Mouse (Mus musculus): ENCODE measurements around the gene Slc10a6.

The Slc10a6 gene

DNA sequence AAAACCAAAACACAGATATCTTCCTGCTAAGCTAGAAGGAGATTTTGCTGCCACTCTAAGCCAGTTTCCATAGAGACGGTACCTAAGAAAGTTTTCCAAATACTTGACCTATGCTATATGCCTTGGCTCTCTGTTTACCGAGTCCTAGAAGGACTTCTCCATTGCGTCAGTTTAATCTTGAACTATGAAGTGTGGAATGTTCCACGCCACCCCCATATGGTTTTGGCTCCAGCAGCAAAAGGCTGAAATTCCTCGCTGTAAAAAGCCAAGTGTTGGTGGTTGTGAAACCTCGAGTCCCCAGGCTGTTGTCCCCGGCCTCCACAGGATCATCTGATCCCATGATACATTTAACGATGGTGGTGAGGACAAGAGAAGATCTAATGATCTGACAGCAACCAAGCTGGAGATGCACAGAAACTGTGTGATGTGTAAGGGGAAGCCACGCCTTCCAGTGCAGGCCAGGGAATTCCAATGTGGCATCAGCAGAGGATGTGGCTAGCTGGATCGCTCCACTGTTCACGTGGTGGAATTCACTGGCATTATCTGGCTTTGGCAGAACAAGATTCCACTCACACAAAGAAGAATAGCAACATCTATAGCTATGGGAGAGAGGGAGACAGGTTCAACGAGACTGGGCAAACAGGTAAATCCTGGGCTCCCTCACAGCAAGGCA is 8.8 kb downstream of the Slc10a6 start:
- DNase-seq (ENCODE audit: low spot score in 2 of 2): no peak

DNA sequence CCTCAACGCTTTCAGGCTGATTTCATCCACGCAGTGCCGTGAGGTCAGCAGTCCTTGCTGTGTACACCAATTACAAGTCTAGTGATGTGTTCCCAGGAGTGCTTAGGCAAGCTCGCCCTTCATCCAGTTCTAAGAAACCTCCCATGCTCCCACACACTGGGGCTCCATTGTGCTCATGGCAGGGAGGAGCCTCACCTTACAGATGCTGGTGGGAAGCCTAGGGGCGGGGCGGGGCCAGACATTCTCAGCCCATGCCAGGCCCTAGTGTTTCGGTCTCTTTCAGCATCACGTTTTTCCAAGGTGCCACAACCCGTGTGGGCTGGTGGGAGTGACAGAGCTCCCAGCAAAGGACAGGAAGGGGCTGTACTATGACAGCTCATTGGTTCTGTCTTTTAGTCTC is 12.0 kb downstream of the Slc10a6 start:
- no peak for DNase-seq (ENCODE audit: low spot score in 2 of 2)

DNA sequence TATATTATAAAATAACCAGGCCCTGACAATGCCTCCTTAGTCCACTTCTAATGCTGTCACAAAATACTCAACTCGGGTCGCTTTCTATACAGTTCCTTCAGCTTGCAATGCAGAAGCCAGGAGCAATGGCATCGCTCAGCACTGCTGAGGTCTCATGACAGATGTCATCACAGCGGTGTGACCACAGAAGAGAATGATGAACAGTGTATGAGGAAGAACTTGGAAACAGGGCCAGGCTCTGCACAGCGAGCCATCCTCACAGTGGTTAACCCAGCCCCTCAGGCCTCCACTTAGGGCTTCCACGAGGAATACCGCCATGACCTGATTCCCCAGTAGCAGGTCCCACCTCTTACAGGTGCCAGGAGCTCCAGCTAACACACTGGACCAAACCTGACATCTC is 14.8 kb downstream of the Slc10a6 start:
- no peak for DNase-seq (ENCODE audit: low spot score in 2 of 2)

DNA sequence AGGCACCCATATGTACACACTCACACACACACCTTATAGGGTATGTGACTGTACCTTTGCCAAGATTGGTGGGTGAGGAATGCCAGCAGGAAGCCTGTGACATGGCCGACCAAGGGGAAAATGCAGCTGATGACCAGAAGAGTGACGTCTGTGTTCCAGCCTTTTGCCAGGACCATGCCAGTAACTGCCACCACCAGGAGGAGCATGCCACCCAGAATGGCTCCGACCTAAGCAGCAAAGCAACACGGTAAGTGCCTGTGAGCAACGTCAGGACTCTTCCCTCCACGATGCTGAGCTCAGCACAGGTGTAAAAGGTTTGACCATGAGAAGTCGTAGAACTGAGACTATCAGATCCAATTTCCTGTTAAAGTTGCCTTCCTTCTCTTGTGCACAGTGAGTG is 16.9 kb downstream of the Slc10a6 start:
- DNase-seq (ENCODE audit: low spot score in 2 of 2): no peak

DNA sequence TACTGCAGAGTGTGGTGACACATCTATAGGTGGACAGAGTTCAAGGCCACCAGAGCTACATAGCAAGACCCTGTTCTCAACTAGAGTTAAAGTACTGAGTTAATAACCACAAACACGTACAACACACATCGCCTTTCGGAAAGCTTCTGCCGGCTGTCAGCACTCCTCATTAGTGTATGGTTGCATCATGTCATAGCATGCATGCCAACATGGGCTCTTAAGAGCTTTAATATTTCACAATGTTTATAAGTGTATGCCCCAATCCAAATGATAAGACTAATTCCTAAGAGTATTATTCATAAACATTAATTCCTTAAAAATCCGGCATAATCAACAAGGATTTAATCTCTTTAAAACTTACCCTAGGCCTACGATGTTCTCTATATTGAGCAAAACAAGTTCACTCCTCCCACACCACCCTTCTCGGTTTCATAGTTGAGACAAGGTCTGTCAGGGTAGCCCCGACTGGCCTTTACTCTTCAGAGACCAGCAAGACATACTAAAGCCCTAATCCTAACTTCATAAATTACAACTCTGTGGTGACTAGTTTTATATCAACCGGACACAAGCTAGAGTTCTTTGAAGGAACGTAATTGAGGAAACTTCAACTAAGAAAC is 18.2 kb downstream of the Slc10a6 start:
- no peak for DNase-seq (ENCODE audit: low spot score in 2 of 2)

DNA sequence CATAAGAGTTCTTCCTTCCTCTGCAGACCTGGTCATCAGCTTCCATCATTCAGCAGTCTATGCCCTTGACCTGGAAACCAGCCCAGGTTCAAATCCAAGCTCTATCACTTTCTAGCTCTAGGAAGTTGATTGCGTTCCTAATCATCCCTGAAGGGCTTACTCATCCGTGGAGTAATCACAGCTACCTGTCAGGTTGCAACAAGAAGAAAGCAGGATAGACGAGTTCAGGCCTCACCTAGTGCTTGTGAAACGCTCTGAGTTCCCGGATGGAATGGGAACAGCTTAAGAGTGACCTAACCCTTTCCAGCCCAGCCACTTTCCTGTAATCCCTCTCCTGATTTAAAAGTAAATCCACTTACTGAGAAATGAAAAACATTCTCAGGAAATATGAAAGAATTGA is 19.1 kb downstream of the Slc10a6 start:
- no peak for DNase-seq (ENCODE audit: low spot score in 2 of 2)

DNA sequence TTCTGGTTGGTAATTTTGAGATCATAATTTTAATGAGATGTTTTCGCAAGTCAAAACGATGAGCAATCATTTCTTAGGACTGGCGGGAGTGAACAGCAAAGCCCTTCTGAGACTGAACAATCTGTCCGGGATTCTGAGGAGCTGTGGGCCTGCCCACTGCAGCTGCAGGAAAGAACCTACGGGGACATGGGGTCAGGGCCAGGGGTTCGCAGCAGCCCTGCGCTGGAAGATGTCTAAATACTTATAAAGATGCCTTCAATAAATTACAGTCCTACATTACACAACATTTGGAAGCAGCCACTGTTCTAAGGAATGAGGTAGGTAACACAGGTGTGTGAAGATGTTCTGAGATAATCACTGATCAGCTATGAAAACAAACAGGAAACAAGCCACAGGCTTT is 23.5 kb downstream of the Slc10a6 start:
- DNase-seq (ENCODE audit: low spot score in 2 of 2): no peak

DNA sequence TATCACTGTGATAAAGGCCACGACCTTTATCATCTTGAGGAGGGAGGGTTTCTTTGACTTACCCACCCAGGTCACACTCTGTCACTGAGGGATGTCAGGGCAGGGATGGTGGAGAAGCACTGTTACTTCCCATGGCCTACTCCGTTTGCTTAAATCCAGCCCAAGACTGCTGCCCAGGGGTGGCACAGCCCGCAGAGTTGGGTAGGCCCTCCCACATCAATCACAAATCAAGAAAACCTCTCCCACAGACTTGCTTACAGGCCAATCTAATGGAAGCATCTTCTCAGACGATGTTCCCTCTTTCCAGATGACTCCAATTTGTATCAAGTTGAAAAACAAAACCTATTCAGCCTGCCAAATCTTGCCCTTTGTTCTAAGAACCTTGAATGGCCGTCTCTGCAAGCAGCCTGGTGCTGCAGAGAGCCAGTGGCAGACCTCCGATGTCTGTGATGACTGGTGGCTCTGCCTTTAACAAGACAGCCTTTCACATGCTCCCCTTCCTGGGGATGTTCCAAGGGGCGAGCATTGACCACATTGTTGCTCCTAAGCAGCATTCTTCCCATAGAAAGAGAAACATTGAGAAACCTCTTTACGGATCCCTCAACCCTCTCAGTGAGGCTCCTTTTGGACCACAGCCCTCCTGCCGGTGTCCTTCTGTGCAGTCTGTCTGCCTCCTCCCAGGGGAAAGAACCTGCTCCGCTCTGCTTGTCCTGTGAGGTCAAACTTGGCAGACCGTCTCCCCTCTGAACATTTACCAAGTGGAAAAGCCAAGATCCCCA is 25.9 kb downstream of the Slc10a6 start:
- DNase-seq (ENCODE audit: low spot score in 2 of 2): no peak

DNA sequence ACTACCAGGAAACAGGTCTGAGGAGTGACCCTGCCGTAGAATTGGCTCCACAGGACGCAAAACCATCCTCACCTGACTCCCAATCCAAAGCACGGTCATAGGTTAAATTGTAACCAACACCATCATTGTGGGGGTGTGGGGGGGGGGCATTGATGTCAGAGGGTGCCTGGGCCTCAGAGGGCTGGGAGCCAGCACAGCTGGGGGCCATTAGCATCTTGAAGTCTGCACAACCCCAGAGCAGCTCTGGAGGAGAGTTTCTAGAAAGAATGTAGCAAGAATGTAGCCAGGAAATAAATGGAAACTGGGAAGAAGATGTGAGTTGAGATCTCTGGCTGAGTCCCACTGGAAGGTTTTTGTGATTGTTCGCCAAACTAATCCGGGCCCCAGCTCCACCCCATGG is 30.3 kb downstream of the Slc10a6 start:
- DNase-seq (ENCODE audit: low spot score in 2 of 2): no peak

DNA sequence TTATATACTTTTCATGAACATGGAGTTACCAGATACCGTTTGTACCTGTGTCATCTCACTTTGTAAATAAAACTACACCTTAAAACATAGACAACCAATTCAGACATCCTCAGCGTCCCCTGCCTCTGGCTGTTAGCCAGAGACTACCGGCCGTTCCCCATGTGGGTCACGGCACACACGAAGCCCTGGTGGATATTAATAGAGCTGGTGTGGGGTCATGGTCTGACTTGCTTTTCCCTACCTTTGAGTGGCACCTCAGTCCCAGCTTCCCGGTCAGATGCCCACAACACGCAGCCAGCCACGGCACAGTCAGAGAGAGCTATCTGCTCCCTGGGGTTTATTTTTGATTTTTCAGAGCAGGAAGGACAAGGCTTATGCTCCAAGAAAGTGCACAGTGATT is 30.9 kb downstream of the Slc10a6 start:
- no peak for DNase-seq (ENCODE audit: low spot score in 2 of 2)

DNA sequence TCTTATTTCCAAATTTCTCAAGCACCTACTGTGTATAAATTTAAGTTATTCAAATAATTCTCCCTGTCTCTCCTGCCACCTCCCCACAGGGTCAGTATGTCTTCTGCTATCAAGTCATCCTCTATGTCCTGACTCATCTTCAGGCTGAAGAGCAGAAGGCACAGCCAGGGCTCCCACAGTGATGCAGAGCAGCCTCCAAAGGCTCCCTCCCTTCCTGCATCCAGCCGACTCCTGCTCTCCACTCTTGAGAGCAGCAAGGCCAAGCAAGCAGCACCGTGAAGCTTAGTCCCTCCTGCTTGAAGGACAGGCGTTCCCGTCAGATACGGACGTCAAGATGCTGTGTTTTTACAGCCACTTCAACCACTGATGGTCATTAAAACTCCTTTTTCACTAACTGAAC is 31.6 kb downstream of the Slc10a6 start:
- no peak for DNase-seq (ENCODE audit: low spot score in 2 of 2)

DNA sequence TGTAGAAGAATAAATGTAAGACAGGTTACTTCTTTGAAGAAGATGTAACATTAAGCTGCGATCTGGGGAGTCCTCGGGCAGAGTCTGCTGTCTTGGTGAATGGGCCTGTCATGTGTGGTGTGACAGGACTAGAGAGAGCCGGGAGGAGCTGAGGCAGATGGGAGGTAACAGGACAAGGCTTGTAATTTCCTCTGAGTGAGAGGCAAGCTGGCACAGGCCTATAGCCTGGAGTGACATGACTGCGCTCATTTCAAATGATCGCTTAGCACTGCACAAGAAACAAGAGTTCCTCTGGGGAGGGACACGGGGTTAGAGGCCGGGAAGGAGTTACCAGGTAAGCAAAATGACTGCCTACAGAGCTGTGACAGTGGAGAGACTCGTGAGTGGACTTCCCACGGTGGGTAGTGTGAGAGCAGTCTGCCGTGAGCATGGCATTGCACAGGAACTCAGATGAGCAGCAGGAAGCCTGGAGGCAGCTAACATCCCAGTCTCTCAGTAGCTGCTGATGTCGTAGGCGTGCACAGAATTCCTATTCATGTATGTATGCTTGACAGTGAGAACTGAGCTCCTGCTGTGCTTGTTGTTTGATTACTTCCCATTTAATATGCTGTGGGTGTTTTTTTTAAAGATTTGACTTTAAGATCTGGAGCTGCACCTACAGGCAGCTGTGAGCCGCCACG is 32.6 kb downstream of the Slc10a6 start:
- no peak for DNase-seq (ENCODE audit: low spot score in 2 of 2)

DNA sequence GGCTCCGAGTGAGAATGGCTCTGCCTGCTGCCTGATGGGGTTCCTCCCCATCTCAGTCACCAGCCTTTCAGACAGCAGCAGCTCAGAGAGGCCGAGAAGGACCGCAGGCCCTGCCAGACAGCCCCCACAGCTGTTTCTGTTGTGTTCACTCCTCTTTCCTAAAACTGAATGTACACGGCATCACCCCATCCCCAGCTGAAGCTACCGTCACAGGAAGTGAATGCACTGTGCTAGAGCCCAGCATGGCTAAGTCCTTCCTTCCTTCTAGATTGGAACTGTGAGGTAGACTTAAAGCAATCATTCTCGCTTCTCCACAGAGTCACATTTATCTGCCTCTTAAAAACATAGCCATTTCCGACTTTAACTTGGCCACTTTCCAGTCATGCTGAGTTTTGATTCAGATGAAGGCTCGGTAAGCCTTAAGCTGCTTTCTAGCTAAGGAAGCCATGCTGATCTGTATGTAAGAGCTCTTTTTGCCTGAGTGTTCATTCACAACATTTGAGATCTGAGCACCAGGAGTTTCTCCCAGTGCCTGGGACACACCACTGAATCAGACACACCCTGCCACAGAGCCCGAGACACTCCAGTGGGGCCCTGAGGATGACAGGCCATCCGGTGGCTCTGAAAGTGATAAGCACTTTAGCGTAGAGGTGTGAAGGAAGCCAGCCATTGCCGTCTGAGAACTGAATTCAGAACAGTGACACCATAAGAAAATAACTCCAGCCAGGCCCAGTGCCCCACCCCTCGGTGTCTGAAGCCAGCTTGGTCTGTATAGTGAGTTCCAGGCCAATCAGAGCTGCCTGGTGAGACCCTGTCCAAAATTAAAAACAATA is 33.6 kb downstream of the Slc10a6 start:
- DNase-seq (ENCODE audit: low spot score in 2 of 2): no peak

DNA sequence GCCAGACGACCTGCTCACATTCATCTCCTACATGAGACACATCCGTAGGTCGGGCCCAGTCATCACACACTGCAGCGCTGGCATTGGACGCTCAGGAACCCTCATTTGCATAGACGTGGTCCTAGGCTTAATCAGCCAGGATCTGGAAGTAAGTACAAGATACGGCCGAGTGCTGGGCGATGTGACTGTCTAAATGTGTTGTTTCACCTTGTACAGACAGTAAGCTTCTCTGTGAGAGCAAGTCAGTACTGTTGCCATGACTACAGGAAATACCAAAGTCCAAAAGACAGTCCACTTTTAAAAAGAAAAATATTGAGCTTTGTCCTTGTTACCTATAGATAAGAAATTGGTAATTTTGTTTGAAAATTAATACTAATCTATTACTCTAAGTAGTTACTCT is 35.6 kb downstream of the Slc10a6 start:
- no peak for DNase-seq (ENCODE audit: low spot score in 2 of 2)

DNA sequence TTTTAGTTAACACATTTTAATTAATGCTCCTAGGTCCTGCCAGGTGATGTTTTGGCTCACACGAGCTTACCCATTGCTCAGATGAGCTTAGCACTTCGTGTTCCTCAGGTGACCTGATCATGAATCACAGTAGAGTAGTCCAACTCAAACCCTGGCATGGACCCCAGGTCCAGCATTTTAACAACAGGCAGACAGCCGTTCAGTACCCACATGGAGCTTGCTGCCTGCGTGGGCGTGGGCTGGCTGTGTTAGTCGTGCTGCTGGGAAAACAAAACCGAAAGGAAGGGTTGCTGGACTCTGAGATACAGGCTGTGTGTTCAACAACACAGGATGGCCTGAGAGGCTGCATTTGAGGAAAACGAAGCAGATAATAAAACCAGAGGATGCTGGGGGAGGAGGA is 36.5 kb downstream of the Slc10a6 start:
- DNase-seq (ENCODE audit: low spot score in 2 of 2): no peak

DNA sequence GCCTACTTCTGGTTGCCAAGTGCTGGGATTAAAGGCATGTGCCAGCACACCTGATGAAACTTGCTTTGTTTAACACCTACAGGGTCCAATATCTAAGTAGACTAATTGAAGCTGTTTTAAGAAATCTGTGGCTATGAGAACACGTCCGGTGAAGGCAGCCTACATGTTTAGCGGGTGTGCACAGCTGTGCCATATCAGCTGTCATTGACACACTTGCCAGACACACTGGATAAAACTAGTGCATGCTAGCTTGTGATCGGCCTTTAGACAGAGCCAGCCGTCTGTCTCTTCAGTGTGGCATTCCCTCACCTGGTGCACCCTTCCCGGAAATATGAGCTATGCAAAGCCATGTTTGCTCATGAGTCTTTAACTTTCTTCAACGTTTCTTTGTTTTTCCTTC is 37.4 kb downstream of the Slc10a6 start:
- no peak for DNase-seq (ENCODE audit: low spot score in 2 of 2)

DNA sequence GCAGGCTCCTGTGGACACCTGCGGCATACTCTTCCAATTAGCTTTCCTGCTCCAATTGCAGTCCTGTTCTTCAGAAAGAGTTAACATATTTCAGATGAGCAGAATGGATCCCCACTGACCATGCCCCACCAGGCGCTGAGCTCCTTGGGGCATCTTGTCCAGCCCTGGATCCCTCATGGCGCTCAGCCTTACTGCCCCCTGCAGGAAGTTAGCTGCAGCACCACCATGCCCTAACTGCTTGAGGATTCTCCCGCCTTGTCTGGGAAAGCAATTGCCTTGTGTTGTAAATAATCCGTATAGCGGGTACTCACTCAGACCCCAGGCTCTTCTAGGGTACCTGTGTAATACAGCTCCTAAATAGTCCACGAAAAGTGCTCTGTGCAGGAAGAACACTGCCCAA is 42.0 kb downstream of the Slc10a6 start:
- DNase-seq (ENCODE audit: low spot score in 2 of 2): no peak

DNA sequence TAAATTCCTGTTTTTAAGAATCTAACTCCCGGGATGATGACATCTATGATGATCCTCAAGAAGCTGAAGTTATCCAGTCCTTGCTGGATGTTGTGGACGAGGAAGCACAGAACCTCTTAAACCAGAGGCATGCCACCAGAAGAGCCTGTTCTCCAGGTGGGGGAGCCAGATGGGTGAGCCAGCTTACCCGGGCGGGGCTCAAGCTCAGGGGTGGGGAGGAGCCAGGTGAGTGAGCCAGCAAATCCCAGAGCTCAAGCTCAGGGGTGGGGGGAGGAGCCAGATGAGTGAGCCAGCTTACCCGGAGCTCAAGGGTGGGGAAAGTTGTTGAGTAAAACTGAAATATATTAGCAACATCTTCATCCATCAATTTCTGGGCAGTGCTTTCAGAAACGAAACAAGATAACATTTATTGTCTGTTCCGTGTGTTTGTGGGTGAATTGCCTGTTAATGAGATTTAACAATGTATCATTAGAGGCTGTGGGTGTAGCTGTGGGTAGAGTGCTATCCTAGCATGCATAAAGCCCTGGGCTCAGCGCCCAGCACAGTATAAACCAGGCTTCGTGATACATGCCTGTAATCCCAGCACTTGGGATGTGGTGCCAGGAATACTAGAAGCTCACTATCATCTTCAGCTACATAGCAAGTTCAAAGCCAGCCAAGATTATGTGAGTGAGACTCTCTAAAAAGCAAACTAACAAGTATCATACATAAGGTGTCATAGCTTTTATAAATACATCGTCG is 49.4 kb downstream of the Slc10a6 start:
- no peak for DNase-seq (ENCODE audit: low spot score in 2 of 2)

DNA sequence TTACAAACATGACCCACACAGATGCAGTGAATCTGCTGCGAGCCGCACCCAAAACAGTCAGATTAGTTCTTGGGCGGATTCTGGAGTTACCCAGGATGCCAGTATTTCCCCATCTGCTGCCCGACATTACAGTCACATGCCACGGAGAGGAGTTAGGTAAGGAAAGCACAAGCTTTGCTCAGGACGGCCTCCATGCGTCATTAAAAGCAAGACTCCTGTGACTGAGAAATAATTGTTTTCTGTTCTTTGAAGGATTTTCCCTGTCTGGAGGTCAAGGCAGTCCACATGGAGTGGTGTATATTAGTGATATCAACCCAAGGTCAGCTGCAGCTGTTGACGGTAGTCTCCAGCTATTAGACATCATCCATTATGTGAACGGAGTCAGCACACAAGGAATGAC is 59.8 kb downstream of the Slc10a6 start:
- no peak for DNase-seq (ENCODE audit: low spot score in 2 of 2)

DNA sequence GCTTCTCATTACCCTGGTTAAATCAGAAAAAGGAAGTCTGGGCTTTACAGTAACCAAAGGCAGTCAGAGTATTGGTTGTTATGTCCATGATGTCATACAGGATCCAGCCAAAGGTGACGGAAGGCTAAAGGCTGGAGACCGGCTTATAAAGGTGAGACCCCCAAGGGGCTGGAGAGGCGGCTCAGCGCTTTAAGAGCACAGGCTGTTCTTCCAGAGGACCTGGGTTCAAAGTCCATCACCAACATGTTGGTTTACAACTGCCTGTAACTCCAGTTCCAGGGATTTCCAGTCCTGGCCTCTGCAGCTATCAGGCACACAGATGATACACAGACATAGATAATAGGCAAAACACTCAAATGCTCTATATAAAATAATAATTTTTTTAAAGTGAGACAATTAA is 61.2 kb downstream of the Slc10a6 start:
- no peak for DNase-seq (ENCODE audit: low spot score in 2 of 2)

DNA sequence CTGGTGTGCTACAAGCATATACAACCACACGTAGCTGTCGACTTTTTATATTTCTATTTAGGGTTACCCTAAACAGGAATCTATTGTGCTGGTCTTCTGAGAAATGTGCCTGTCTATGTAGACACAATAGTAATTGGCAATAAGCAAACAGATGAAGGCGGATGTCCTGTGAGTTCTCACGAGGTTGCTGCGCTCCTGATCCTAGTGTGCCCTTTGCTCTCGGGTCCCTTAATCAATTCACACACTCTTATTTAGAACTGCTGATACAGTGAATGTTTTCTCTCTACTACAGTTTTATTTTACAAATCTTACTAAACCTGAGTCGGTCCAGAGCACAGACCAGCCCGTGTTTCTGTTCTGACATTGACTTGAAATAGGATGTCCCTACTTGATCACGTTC is 68.7 kb downstream of the Slc10a6 start:
- DNase-seq (ENCODE audit: low spot score in 2 of 2): no peak
